Mouse (Mus musculus) CH12.LX (cell line): Measurements from ENCODE around the gene Zfp597.

ENCODE experiments used
- CTCF ChIP-seq, 2 experiments: IDR thresholded peaks in 1 of 2; conservative IDR thresholded peaks in 1 of 2; 2 replicates each; pipeline ENCODE4 v1.5.1; 2011 to 2012; ENCODE audit warnings: low read depth in 2 of 2, low read length in 2 of 2, improper control_type of control experiment in 1 of 2, inconsistent platforms in 1 of 2, mild to moderate bottlenecking in 1 of 2, moderate library complexity in 1 of 2
- E2F4 ChIP-seq: IDR thresholded peaks from 2 replicates; pipeline ENCODE4 v1.6.1; 2011; ENCODE audit warnings: low read depth, low read length, improper control_type of control experiment; ENCODE audit not compliant: insufficient replicate concordance
- GABPA ChIP-seq: IDR thresholded peaks from 2 replicates; pipeline ENCODE4 v1.6.1; 2012; ENCODE audit warnings: low read depth, low read length, improper control_type of control experiment, inconsistent platforms; ENCODE audit not compliant: insufficient replicate concordance
- HCFC1 ChIP-seq: IDR thresholded peaks from 2 replicates; pipeline ENCODE4 v1.6.1; 2012; ENCODE audit warnings: low read depth, mild to moderate bottlenecking, inconsistent platforms, low read length, improper control_type of control experiment
- POLR2A ChIP-seq: IDR thresholded peaks from 2 replicates; pipeline ENCODE4 v1.6.1; 2011; ENCODE audit warnings: low read depth, mild to moderate bottlenecking, improper control_type of control experiment, low read length
- SMC3 ChIP-seq: IDR thresholded peaks from 2 replicates; pipeline ENCODE4 v1.6.1; 2011; ENCODE audit warnings: low read depth, low read length, improper control_type of control experiment
- TBP ChIP-seq: conservative IDR thresholded peaks from 2 replicates; pipeline ENCODE4 v1.6.1; 2011; ENCODE audit warnings: low read depth, low read length, improper control_type of control experiment
- USF1 ChIP-seq: IDR thresholded peaks from 2 replicates; pipeline ENCODE4 v1.6.1; 2014; ENCODE audit warnings: low read depth, mild to moderate bottlenecking, inconsistent platforms, low read length, improper control_type of control experiment

- no peak for TF ChIP-seq USF1
- TF ChIP-seq CTCF (conservative IDR thresholded peaks at IDR 0.05 in 1 of 2, IDR thresholded peaks at IDR 0.05 in 1 of 2; ENCODE audit: low read depth in 2 of 2, low read length in 2 of 2): peak in 1 of 2 experiments; percentile 64; a peak in 2 of 4 replicates
- no peak for TF ChIP-seq TBP
- no peak for TF ChIP-seq POLR2A
- TF ChIP-seq E2F4: no peak
- no peak for TF ChIP-seq HCFC1
- TF ChIP-seq SMC3: peak; percentile 60
- TF ChIP-seq GABPA: no peak
These were observed 53.7 kb downstream of the Zfp597 start, which contains the start of gene Olfr15 for GRCm38 (mm10) chr16:3830588-3831109.
